Comparison of ENCODE assay signal across 8 mouse cellular contexts in genomic region chr1:21218489-21218919, GRCm38 (mm10). TPM values are rescaled to one million over a fixed set of nuclear protein-coding genes. Genes with fewer than 3 reads are reported as not detected.
A peak's percentile ranks its signal among the peaks of the same experiment; 100 is the strongest.
DNase-seq lines count a peak whose midpoint lies in the region; ATAC-seq and TF ChIP-seq lines count a peak whose summit lies in the region.

Gene Tmem14a (plus strand): TSS chr1:21218575.

- peak; percentile 72 for DNase-seq in c-Kit-positive CD71-positive TER-119-positive erythroid progenitor cells, embryonic 14.5 days (ENCODE audit: low spot score)
- DNase-seq in heart, postnatal 10 days = peak; percentile 92 to 93
- peak; percentile 82 for DNase-seq in large intestine, adult 2 months (ENCODE audit: low read depth, low spot score)
- DNase-seq in liver, postnatal 0 days = peak; percentile 88
- DNase-seq in testis, postnatal 10 days (ENCODE audit: low spot score) = peak; percentile 91

- no peak for TF ChIP-seq EP300 in liver, postnatal 0 days (IDR thresholded peaks at IDR 0.05; ENCODE audit: low read depth)

- H3K4me2 ChIP-seq in forebrain, embryonic 13.5 days = peak within 1 kb of the TSS; percentile 64
- H3K4me2 ChIP-seq in liver, postnatal 0 days (ENCODE audit: low read depth, low read length) = peak within 1 kb of the TSS; percentile 74
- peak within 1 kb of the TSS; percentile 69 for H3K4me2 ChIP-seq in neural tube, embryonic 14.5 days (ENCODE audit: low read depth, low read length)

- intact Hi-C loops in heart, postnatal 10 days (cut with DNase I) = loop anchor here (1.0 to 5.0 kb wide), 5 partner anchors 51 to 1050 kb away; no protein-coding TSS in a partner anchor

- H3K9me3 ChIP-seq in E14TG2a.4 (ENCODE audit: low read length) = no peaks in the 10 kb centered on the region
- no peaks in the 10 kb centered on the region for H3K9me3 ChIP-seq in forebrain, embryonic 13.5 days (replicated peaks)
- H3K9me3 ChIP-seq in liver, postnatal 0 days (ENCODE audit: low read length) = no peaks in the 10 kb centered on the region
- no peaks in the 10 kb centered on the region for H3K9me3 ChIP-seq in neural tube, embryonic 14.5 days (ENCODE audit: control insufficient read depth, low read length)

- peak within 1 kb of the TSS; percentile 77 for H3K4me3 ChIP-seq in E14TG2a.4 (replicated peaks; ENCODE audit: low read length)
- H3K4me3 ChIP-seq in forebrain, embryonic 13.5 days = peak within 1 kb of the TSS; percentile 63
- peak within 1 kb of the TSS; percentile 65 for H3K4me3 ChIP-seq in liver, postnatal 0 days (ENCODE audit: low read depth, low read length)
- peak within 1 kb of the TSS; percentile 44 for H3K4me3 ChIP-seq in neural tube, embryonic 14.5 days (ENCODE audit: low read depth, low read length)

- peak within 1 kb of the TSS; percentile 61 for H3K27ac ChIP-seq in forebrain, embryonic 13.5 days
- peak within 1 kb of the TSS; percentile 62 for H3K27ac ChIP-seq in liver, postnatal 0 days (ENCODE audit: low read depth)
- H3K27ac ChIP-seq in neural tube, embryonic 14.5 days (ENCODE audit: low read depth, low read length) = no peak within 1 kb of the TSS; the same call in 1 of the 2 replicates

- H3K27me3 ChIP-seq in E14TG2a.4 (ENCODE audit: insufficient read depth, low read length) = no peaks in the 10 kb centered on the region
- H3K27me3 ChIP-seq in forebrain, embryonic 13.5 days = no peaks in the 10 kb centered on the region
- no peaks in the 10 kb centered on the region for H3K27me3 ChIP-seq in liver, postnatal 0 days (ENCODE audit: insufficient read depth, low read length)
- no peaks in the 10 kb centered on the region for H3K27me3 ChIP-seq in neural tube, embryonic 14.5 days (ENCODE audit: control insufficient read depth, insufficient read depth, low read length)

- H3K9ac ChIP-seq in forebrain, embryonic 13.5 days = peak within 1 kb of the TSS; percentile 79
- H3K9ac ChIP-seq in liver, postnatal 0 days (replicated peaks) = peak within 1 kb of the TSS; percentile 76
- peak within 1 kb of the TSS; percentile 76 for H3K9ac ChIP-seq in neural tube, embryonic 14.5 days (replicated peaks; ENCODE audit: low read depth, low read length)

- no peaks in the 10 kb centered on the region for H3K36me3 ChIP-seq in E14TG2a.4 (ENCODE audit: insufficient read depth, low read length)
- H3K36me3 ChIP-seq in forebrain, embryonic 13.5 days (ENCODE audit: poor library complexity, severe bottlenecking) = no peaks in the 10 kb centered on the region
- no peaks in the 10 kb centered on the region for H3K36me3 ChIP-seq in liver, postnatal 0 days (replicated peaks; ENCODE audit: insufficient read depth, low read length)
- H3K36me3 ChIP-seq in neural tube, embryonic 14.5 days (ENCODE audit: control insufficient read depth, insufficient read depth, low read length) = no peaks in the 10 kb centered on the region

- peak; percentile 68 for TF ChIP-seq CTCF in E14TG2a.4 (conservative IDR thresholded peaks at IDR 0.05; ENCODE audit: low read length)
- TF ChIP-seq CTCF in liver, postnatal 0 days (IDR thresholded peaks at IDR 0.05; ENCODE audit: low read depth) = peak; percentile 96

- ATAC-seq in forebrain, embryonic 13.5 days = peak; percentile 97
- ATAC-seq in liver, postnatal 0 days = peak; percentile 93
- peak; percentile 98 for ATAC-seq in neural tube, embryonic 14.5 days (ENCODE audit: low read depth)

- H3K4me1 ChIP-seq in E14TG2a.4 (replicated peaks; ENCODE audit: low read depth, low read length) = peaks cover 16% of the 10 kb centered on the region
- peaks cover 7% of the 10 kb centered on the region for H3K4me1 ChIP-seq in forebrain, embryonic 13.5 days
- H3K4me1 ChIP-seq in liver, postnatal 0 days (ENCODE audit: insufficient read depth) = peaks cover 12% of the 10 kb centered on the region
- peaks cover 5% of the 10 kb centered on the region; the same call in 1 of the 2 replicates for H3K4me1 ChIP-seq in neural tube, embryonic 14.5 days (ENCODE audit: control insufficient read depth, insufficient read depth, low read length)

- WGBS in forebrain, embryonic 13.5 days = 1% methylated on average over 17 of the region's 17 CpGs
- under 1% methylated on average over 17 of the region's 17 CpGs for WGBS in large intestine, adult 2 months
- WGBS in liver, postnatal 0 days (ENCODE audit: insufficient replicate concordance) = 2% methylated on average over 17 of the region's 17 CpGs
- under 1% methylated on average over 17 of the region's 17 CpGs for WGBS in neural tube, embryonic 14.5 days

RNA-seq across cellular contexts. Expression of gene Tmem14a, which starts in this region (rescaled TPM):
- polyA plus RNA-seq in forebrain, embryonic 13.5 days (2015; fragmentation: Nextera tagmentation; extraction: Ambion mirVana) = 14.9 and 15.9 TPM in 2 replicates
- 1 to 10 TPM; 3.1 to 4.6 TPM for total RNA-seq in heart, postnatal 10 days (2021)
- 3.6 and 4.2 TPM in 2 replicates for polyA plus RNA-seq in large intestine, adult 2 months (2012; rRNA removed)
- 1.7 and 1.9 TPM in 2 replicates for polyA plus RNA-seq in liver, postnatal 0 days (2015; fragmentation: Nextera tagmentation; extraction: Ambion mirVana)
- polyA plus RNA-seq in neural tube, embryonic 14.5 days (2014; fragmentation: Nextera tagmentation; extraction: Ambion mirVana) = 19.3 and 20.4 TPM in 2 replicates
